Mouse (Mus musculus): Measurements from ENCODE around the gene Atp6v0a4.
A peak's percentile ranks its signal among the peaks of the same experiment; 100 is the strongest.

GRCm38 (mm10) chr6:38129883-38130282 lies 5.5 kb upstream of the Atp6v0a4 start:
- no peak for TF ChIP-seq POLR2A (IDR thresholded peaks at IDR 0.05; ENCODE audit: borderline replicate concordance, insufficient read depth, low read length)
- peak; percentile 5; the same call in 1 of the 2 replicates for TF ChIP-seq CTCF (IDR thresholded peaks at IDR 0.05; ENCODE audit: borderline replicate concordance, insufficient read depth, low read depth, low read length)
